18 mouse cellular contexts compared by ENCODE assay signal in genomic region chr10:87593916-87594315, GRCm38 (mm10).
DNase-seq lines count a peak whose midpoint lies in the region; ATAC-seq lines count a peak whose summit lies in the region.
"Had no signal": no experiment of that assay in that cellular context is flagged by ENCODE, and none has a peak within 500 bp of the region (broad histone marks: within the 10 kb centered on the region; RNA-seq: fewer than 3 reads in every experiment).

No protein-coding gene starts in this region.

- ATAC-seq in heart, embryonic 12.5 days (ENCODE audit: insufficient number of reproducible peaks, low FRiP score), result no peak
- ATAC-seq: forebrain, embryonic 15.5 days; intestine, embryonic 16.5 days had no signal

- no peak overlapping the region for H3K4me2 ChIP-seq in heart, embryonic 12.5 days
- H3K4me2 ChIP-seq: forebrain, embryonic 15.5 days; hindbrain, embryonic 15.5 days; kidney, embryonic 15.5 days had no signal

- no peaks in the 10 kb centered on the region for H3K27me3 ChIP-seq in heart, embryonic 12.5 days (replicated peaks)
- H3K27me3 ChIP-seq in hindbrain, embryonic 10.5 days (ENCODE audit: insufficient read depth, poor library complexity, severe bottlenecking), result no peaks in the 10 kb centered on the region
- H3K27me3 ChIP-seq: forebrain, embryonic 15.5 days; hindbrain, embryonic 15.5 days; kidney, embryonic 15.5 days had no signal

- peak; percentile 4 for DNase-seq in adrenal gland, postnatal 10 days
- no peak for DNase-seq in adrenal gland, postnatal 36 days
- peak; percentile 21 for DNase-seq in gastrocnemius, adult 18-20 months (ENCODE audit: low spot score)
- no peak for DNase-seq in gastrocnemius, postnatal 36 days
- DNase-seq in heart, adult 9 months (ENCODE audit: low spot score in 2 of 2), result peak; percentile 38 to 63
- DNase-seq in brain, adult 2 months (ENCODE audit: low read depth, low spot score), result peak; percentile 3
- no peak for DNase-seq in hindbrain, embryonic 10.5 days (ENCODE audit: low spot score)
- DNase-seq: cerebellum, adult 11-12 months; cerebellum, adult 9-10 months; cerebellum, postnatal 25 days; gastrocnemius, postnatal 10 days; kidney, adult 2 months had no signal

- H3K27ac ChIP-seq in heart, embryonic 12.5 days (ENCODE audit: poor library complexity, severe bottlenecking), result no peak overlapping the region
- no peak overlapping the region for H3K27ac ChIP-seq in hindbrain, embryonic 10.5 days
- H3K27ac ChIP-seq: embryonic facial prominence, embryonic 10.5 days; forebrain, embryonic 15.5 days; hindbrain, embryonic 15.5 days; kidney, embryonic 15.5 days had no signal

- 45% methylated on average over 2 of the region's 2 CpGs for WGBS in heart, embryonic 12.5 days
- 63% methylated on average over 2 of the region's 2 CpGs for WGBS in hindbrain, embryonic 10.5 days

- no peak overlapping the region for H3K4me3 ChIP-seq in heart, embryonic 12.5 days
- H3K4me3 ChIP-seq in hindbrain, embryonic 10.5 days, result no peak overlapping the region
- H3K4me3 ChIP-seq: embryonic facial prominence, embryonic 10.5 days; forebrain, embryonic 15.5 days; hindbrain, embryonic 15.5 days; kidney, embryonic 15.5 days had no signal

- no peak overlapping the region for H3K9ac ChIP-seq in heart, embryonic 12.5 days
- H3K9ac ChIP-seq: forebrain, embryonic 15.5 days; hindbrain, embryonic 15.5 days; kidney, embryonic 15.5 days had no signal

- H3K4me1 ChIP-seq in heart, embryonic 12.5 days (replicated peaks), result no peaks in the 10 kb centered on the region
- H3K4me1 ChIP-seq in hindbrain, embryonic 10.5 days (replicated peaks), result no peaks in the 10 kb centered on the region
- H3K4me1 ChIP-seq: forebrain, embryonic 15.5 days; hindbrain, embryonic 15.5 days; kidney, embryonic 15.5 days had no signal

- no peaks in the 10 kb centered on the region for H3K9me3 ChIP-seq in heart, embryonic 12.5 days (replicated peaks)
- no peaks in the 10 kb centered on the region for H3K9me3 ChIP-seq in hindbrain, embryonic 10.5 days
- H3K9me3 ChIP-seq: embryonic facial prominence, embryonic 10.5 days; forebrain, embryonic 15.5 days; hindbrain, embryonic 15.5 days; kidney, embryonic 15.5 days had no signal

- H3K36me3 ChIP-seq in heart, embryonic 12.5 days, result no peaks in the 10 kb centered on the region
- H3K36me3 ChIP-seq in hindbrain, embryonic 10.5 days, result no peaks in the 10 kb centered on the region
- H3K36me3 ChIP-seq: embryonic facial prominence, embryonic 10.5 days; forebrain, embryonic 15.5 days; hindbrain, embryonic 15.5 days; kidney, embryonic 15.5 days had no signal

- intact Hi-C loops in gastrocnemius, postnatal 36 days (cut with DNase I), result no loop called here

Comparison
In these comparisons a context has a peak if more than half of its experiments do, and no peak if none do; other contexts are left out.
1. DNase-seq: peak in adrenal gland, postnatal 10 days (single experiment), gastrocnemius, adult 18-20 months (single experiment), heart, adult 9 months (2 of 2) and brain, adult 2 months (single experiment); none in adrenal gland, postnatal 36 days (0 of 2), gastrocnemius, postnatal 36 days (0 of 2) and hindbrain, embryonic 10.5 days (single experiment).